Mouse (Mus musculus): ENCODE results near the gene Akip1. TPM values are rescaled to one million over a fixed set of nuclear protein-coding genes. Genes with fewer than 3 reads are reported as not detected.

Akip1 gene
- polyA plus RNA-seq, 1 experiment from 2014 or later = 42.7 TPM

DNA sequence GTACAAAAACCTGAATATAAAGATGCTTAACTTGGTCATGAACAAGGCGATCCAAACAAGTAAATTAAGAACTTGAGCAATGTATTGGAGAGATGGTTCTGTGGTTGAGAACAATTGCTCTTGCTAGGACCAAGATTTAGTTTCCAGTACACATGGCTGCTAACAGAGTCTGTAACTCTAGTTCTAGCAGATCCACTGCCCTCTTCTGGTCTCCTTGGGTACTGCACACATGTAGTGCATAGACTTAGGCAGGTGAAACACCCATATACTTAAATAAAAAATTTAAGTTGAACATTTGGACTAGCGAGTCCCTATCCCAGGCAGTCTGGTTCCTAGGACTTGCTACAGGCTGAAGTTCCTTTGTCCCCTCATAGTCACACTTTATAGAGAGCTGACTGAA lies 19.1 kb downstream of the Akip1 start:
- Histone ChIP-seq H3K9me3 (replicated peaks; ENCODE audit: control insufficient read depth, low read length) (no peaks in the 10 kb centered on the region), H3K27ac (ENCODE audit: low read length) (no peak overlapping the region), H3K36me3 (ENCODE audit: control insufficient read depth, insufficient read depth, low read length) (no peaks in the 10 kb centered on the region), H3K9ac (ENCODE audit: low read length) (no peak overlapping the region), H3K27me3 (ENCODE audit: control insufficient read depth, insufficient read depth, low read length) (no peaks in the 10 kb centered on the region), H3K4me1 (ENCODE audit: control insufficient read depth, insufficient read depth, low read length) (no peaks in the 10 kb centered on the region), H3K4me3 (replicated peaks; ENCODE audit: low read length) (no peak overlapping the region), H3K4me2 (ENCODE audit: low read depth, low read length) (no peak overlapping the region)
- no peak for ATAC-seq (ENCODE audit: insufficient read depth, low FRiP score)
- over 99% methylated on average over 2 of the region's 2 CpGs for WGBS

DNA sequence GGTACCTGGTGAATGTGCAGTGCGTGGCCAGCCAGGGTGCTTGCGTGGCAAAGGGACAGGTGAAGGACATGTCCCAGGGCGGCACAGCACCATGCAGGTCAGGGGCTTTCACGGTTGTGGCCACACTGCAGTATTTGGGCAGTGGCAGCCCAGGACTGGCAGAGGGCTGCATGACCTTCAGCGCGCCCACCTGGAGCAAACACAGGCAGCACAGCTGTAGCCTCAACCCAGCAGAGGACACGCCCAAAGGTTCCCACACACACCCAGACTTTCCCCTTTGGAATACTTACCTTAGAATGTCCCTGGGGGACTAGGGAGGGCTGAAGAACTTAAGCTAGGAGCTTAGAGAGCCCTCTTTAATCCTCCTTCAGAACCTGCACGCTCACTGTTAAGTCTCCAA lies 19.6 kb downstream of the Akip1 start:
- Histone ChIP-seq H3K27me3 (ENCODE audit: control insufficient read depth, insufficient read depth, low read length) (no peaks in the 10 kb centered on the region), H3K4me3 (replicated peaks; ENCODE audit: low read length) (no peak overlapping the region), H3K36me3 (ENCODE audit: control insufficient read depth, insufficient read depth, low read length) (no peaks in the 10 kb centered on the region), H3K9ac (ENCODE audit: low read length) (no peak overlapping the region), H3K4me2 (ENCODE audit: low read depth, low read length) (no peak overlapping the region), H3K4me1 (ENCODE audit: control insufficient read depth, insufficient read depth, low read length) (no peaks in the 10 kb centered on the region), H3K9me3 (replicated peaks; ENCODE audit: control insufficient read depth, low read length) (no peaks in the 10 kb centered on the region), H3K27ac (ENCODE audit: low read length) (no peak overlapping the region)
- ATAC-seq (ENCODE audit: insufficient read depth, low FRiP score) = peak; percentile 63; the same call in 1 of the 2 replicates
- 76% methylated on average over 8 of the region's 8 CpGs for WGBS

- WGBS = 91% methylated on average over 5 of the region's 5 CpGs
- ATAC-seq (ENCODE audit: insufficient read depth, low FRiP score) = no peak
- peak within 1 kb of the TSS; percentile 20; the same call in 1 of the 2 replicates for H3K9ac ChIP-seq (ENCODE audit: low read length)
- no peaks in the 10 kb centered on the region for H3K36me3 ChIP-seq (ENCODE audit: control insufficient read depth, insufficient read depth, low read length)
- H3K27me3 ChIP-seq (ENCODE audit: control insufficient read depth, insufficient read depth, low read length) = no peaks in the 10 kb centered on the region
- no peak within 1 kb of the TSS for H3K4me3 ChIP-seq (replicated peaks; ENCODE audit: low read length)
- no peak within 1 kb of the TSS for H3K27ac ChIP-seq (ENCODE audit: low read length)
- H3K9me3 ChIP-seq (replicated peaks; ENCODE audit: control insufficient read depth, low read length) = no peaks in the 10 kb centered on the region
- no peak within 1 kb of the TSS for H3K4me2 ChIP-seq (ENCODE audit: low read depth, low read length)
- no peaks in the 10 kb centered on the region for H3K4me1 ChIP-seq (ENCODE audit: control insufficient read depth, insufficient read depth, low read length)
Observed at GRCm38 (mm10) chr7:109723697-109724096, 20.2 kb downstream of the Akip1 start, which contains the start of gene BC051019. BC051019 (minus strand) TSS chr7:109723850.

DNA sequence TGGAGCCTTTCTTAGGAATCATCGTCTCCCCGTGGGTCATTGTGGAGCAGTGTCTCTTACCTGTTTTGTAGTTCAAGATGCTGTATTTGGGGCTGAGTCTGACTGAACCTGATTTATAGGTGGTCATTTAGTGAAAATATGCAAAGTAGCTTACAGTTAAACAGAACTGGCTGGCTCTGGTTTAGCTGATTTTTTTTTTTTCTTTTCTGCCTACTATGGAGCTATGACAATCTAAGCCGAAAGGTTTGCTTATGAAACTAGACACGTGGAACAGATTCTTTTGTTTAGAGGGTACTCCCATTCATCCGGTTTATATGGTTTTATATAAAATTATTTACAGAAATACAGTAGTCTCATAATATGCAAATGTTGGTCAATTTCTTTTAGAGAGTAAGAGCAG lies 28.1 kb downstream of the Akip1 start, which contains the start of gene Ascl3:
TSS of gene Ascl3 (minus strand) at position 101 of the 400 bp plus-strand sequence.
- no peaks in the 10 kb centered on the region for H3K36me3 ChIP-seq (ENCODE audit: control insufficient read depth, insufficient read depth, low read length)
- WGBS = 87% methylated on average over 5 of the region's 5 CpGs
- no peak within 1 kb of the TSS for H3K4me2 ChIP-seq (ENCODE audit: low read depth, low read length)
- no peak for ATAC-seq (ENCODE audit: insufficient read depth, low FRiP score)
- H3K27me3 ChIP-seq (ENCODE audit: control insufficient read depth, insufficient read depth, low read length) = no peaks in the 10 kb centered on the region
- no peak within 1 kb of the TSS for H3K9ac ChIP-seq (ENCODE audit: low read length)
- peak within 1 kb of the TSS; percentile 68 for H3K27ac ChIP-seq (ENCODE audit: low read length)
- no peak within 1 kb of the TSS for H3K4me3 ChIP-seq (replicated peaks; ENCODE audit: low read length)
- H3K9me3 ChIP-seq (replicated peaks; ENCODE audit: control insufficient read depth, low read length) = no peaks in the 10 kb centered on the region
- H3K4me1 ChIP-seq (ENCODE audit: control insufficient read depth, insufficient read depth, low read length) = peaks cover 9% of the 10 kb centered on the region; the same call in 1 of the 2 replicates

DNA sequence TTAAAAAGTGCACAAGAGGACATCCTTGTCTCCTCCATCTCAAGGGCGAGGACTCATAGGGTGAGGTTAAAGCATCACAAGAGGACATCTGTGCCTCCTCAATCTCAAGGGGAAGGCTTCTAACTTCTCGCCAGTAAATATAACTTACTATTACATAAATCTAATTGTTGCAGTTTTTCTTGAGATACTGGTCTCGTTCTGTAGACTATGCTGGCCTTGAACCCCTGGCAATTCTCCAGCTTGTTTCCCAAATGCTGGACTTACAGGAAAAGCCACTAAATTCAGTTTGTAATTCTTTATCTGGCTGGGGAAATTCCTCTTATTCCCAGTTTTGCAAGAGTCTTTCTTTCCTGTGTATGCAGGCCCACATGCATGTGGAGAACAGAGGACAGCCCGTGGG lies 31.3 kb downstream of the Akip1 start:
- Histone ChIP-seq H3K36me3 (ENCODE audit: control insufficient read depth, insufficient read depth, low read length) (no peaks in the 10 kb centered on the region), H3K4me1 (ENCODE audit: control insufficient read depth, insufficient read depth, low read length) (0 out of 2 replicates have a peak, but pooled peaks cover 5% of the 10 kb centered on the region), H3K9ac (ENCODE audit: low read length) (no peak overlapping the region), H3K9me3 (replicated peaks; ENCODE audit: control insufficient read depth, low read length) (no peaks in the 10 kb centered on the region), H3K4me3 (replicated peaks; ENCODE audit: low read length) (no peak overlapping the region), H3K27me3 (ENCODE audit: control insufficient read depth, insufficient read depth, low read length) (no peaks in the 10 kb centered on the region), H3K4me2 (ENCODE audit: low read depth, low read length) (no peak overlapping the region), H3K27ac (ENCODE audit: low read length) (no peak overlapping the region)
- no peak for ATAC-seq (ENCODE audit: insufficient read depth, low FRiP score)
- 68% methylated on average over 4 of the region's 4 CpGs for WGBS

GRCm38 (mm10) chr7:109739822-109740370 lies 36.4 kb downstream of the Akip1 start:
- H3K27ac ChIP-seq (ENCODE audit: low read length) = peak overlapping the region; percentile 82
- H3K4me1 ChIP-seq (ENCODE audit: control insufficient read depth, insufficient read depth, low read length) = 0 out of 2 replicates have a peak, but pooled peaks cover 3% of the 10 kb centered on the region
- H3K36me3 ChIP-seq (ENCODE audit: control insufficient read depth, insufficient read depth, low read length) = peaks cover 16% of the 10 kb centered on the region
- H3K27me3 ChIP-seq (ENCODE audit: control insufficient read depth, insufficient read depth, low read length) = no peaks in the 10 kb centered on the region
- H3K4me3 ChIP-seq (replicated peaks; ENCODE audit: low read length) = no peak overlapping the region
- peak; percentile 87; the same call in 1 of the 2 replicates for ATAC-seq (ENCODE audit: insufficient read depth, low FRiP score)
- H3K4me2 ChIP-seq (ENCODE audit: low read depth, low read length) = no peak overlapping the region
- WGBS = 41% methylated on average over 5 of the region's 5 CpGs
- H3K9ac ChIP-seq (ENCODE audit: low read length) = no peak overlapping the region
- H3K9me3 ChIP-seq (replicated peaks; ENCODE audit: control insufficient read depth, low read length) = no peaks in the 10 kb centered on the region

DNA sequence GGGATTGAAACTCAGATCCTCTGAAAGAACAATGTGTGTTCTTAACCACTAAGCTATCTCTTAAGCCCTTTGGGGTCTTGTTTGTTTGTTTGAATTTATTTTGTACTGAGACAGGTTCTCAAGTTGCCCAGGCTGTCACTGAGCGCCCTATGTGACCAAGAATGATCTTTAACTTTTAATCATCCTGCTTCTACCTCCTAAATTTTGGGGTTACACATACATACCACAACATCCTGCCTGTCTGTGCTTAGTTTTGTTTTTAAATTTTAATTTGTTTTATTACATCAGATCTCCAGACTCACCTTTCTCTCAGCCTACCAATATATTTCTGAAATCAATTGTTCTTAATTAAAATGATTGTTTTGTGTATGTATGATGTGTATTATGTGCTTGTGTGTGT lies 37.6 kb downstream of the Akip1 start:
- Histone ChIP-seq H3K9me3 (replicated peaks; ENCODE audit: control insufficient read depth, low read length) (no peaks in the 10 kb centered on the region), H3K9ac (ENCODE audit: low read length) (no peak overlapping the region), H3K4me2 (ENCODE audit: low read depth, low read length) (no peak overlapping the region), H3K4me3 (replicated peaks; ENCODE audit: low read length) (no peak overlapping the region), H3K36me3 (ENCODE audit: control insufficient read depth, insufficient read depth, low read length) (peaks cover 18% of the 10 kb centered on the region), H3K4me1 (ENCODE audit: control insufficient read depth, insufficient read depth, low read length) (0 out of 2 replicates have a peak, but pooled peaks cover 3% of the 10 kb centered on the region), H3K27me3 (ENCODE audit: control insufficient read depth, insufficient read depth, low read length) (no peaks in the 10 kb centered on the region), H3K27ac (ENCODE audit: low read length) (peak overlapping the region; percentile 67)
- ATAC-seq (ENCODE audit: insufficient read depth, low FRiP score) = no peak
- 84% methylated on average over 1 of the region's 1 CpGs for WGBS

GRCm38 (mm10) chr7:109741703-109742102 lies 38.2 kb downstream of the Akip1 start:
- H3K9me3 ChIP-seq (replicated peaks; ENCODE audit: control insufficient read depth, low read length) = no peaks in the 10 kb centered on the region
- 92% methylated on average over 4 of the region's 4 CpGs for WGBS
- no peaks in the 10 kb centered on the region for H3K27me3 ChIP-seq (ENCODE audit: control insufficient read depth, insufficient read depth, low read length)
- H3K4me1 ChIP-seq (ENCODE audit: control insufficient read depth, insufficient read depth, low read length) = 0 out of 2 replicates have a peak, but pooled peaks cover 3% of the 10 kb centered on the region
- H3K4me3 ChIP-seq (replicated peaks; ENCODE audit: low read length) = no peak overlapping the region
- H3K27ac ChIP-seq (ENCODE audit: low read length) = peak overlapping the region; percentile 67; the same call in 1 of the 2 replicates
- H3K36me3 ChIP-seq (ENCODE audit: control insufficient read depth, insufficient read depth, low read length) = peaks cover 23% of the 10 kb centered on the region
- no peak for ATAC-seq (ENCODE audit: insufficient read depth, low FRiP score)
- H3K4me2 ChIP-seq (ENCODE audit: low read depth, low read length) = no peak overlapping the region
- H3K9ac ChIP-seq (ENCODE audit: low read length) = no peak overlapping the region

DNA sequence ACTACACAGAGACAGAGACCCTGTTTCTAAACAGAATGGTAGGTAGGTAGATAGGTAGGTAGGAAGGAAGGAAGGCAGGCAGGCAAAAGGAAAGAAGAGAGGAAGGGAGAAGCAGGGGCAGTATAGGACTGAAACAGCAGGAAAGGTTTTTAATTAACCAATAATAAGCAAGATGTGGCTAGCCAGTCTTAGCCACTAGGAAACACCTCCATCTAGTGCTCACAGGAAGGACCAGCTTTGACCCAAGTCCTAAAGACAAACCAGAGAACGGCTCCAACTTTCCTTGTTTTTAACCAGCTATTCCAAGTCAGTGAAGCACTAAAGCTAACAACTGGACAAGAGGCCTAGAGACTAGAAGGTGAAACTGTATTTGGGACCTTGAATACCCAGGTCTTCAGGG lies 44.3 kb downstream of the Akip1 start:
- 53% methylated on average over 1 of the region's 1 CpGs for WGBS
- Histone ChIP-seq H3K9ac (ENCODE audit: low read length) (no peak overlapping the region), H3K36me3 (ENCODE audit: control insufficient read depth, insufficient read depth, low read length) (peaks cover 20% of the 10 kb centered on the region), H3K27me3 (ENCODE audit: control insufficient read depth, insufficient read depth, low read length) (no peaks in the 10 kb centered on the region), H3K4me3 (replicated peaks; ENCODE audit: low read length) (no peak overlapping the region), H3K4me1 (ENCODE audit: control insufficient read depth, insufficient read depth, low read length) (peaks cover 3% of the 10 kb centered on the region; the same call in 1 of the 2 replicates), H3K4me2 (ENCODE audit: low read depth, low read length) (no peak overlapping the region), H3K9me3 (replicated peaks; ENCODE audit: control insufficient read depth, low read length) (no peaks in the 10 kb centered on the region), H3K27ac (ENCODE audit: low read length) (no peak overlapping the region)
- no peak for ATAC-seq (ENCODE audit: insufficient read depth, low FRiP score)

All from stomach, embryonic 16.5 days (tissue).